Mouse (Mus musculus) hindbrain, embryonic 15.5 days (tissue): Measurements from ENCODE around the gene Sfxn5. TPM values are rescaled to one million over a fixed set of nuclear protein-coding genes. Genes with fewer than 3 reads are reported as not detected.

Experiments
- ATAC-seq: fragments of 200-750 bp; cut with Nextera tagmentation; 2 replicates; pipeline ENCODE4 v1.8.0; 2017; ENCODE audit warnings: low read depth, moderate number of reproducible peaks, moderate TSS enrichment; ENCODE audit not compliant: low FRiP score
- H3K27ac ChIP-seq: fragments of 300-500 bp; sonication (generic); replicated peaks from 2 replicates; pipeline ENCODE4 v1.5.1; 2015; ENCODE audit warnings: mild to moderate bottlenecking, inconsistent platforms
- H3K27me3 ChIP-seq: fragments of 300-500 bp; sonication (generic); 2 replicates; pipeline ENCODE4 v1.6.1; 2015; ENCODE audit warnings: control low read depth, inconsistent platforms
- H3K36me3 ChIP-seq: fragments of 300-500 bp; sonication (generic); 2 replicates; pipeline ENCODE4 v1.6.1; 2015; ENCODE audit warnings: control low read depth, inconsistent platforms
- H3K4me1 ChIP-seq: fragments of 300-500 bp; sonication (generic); replicated peaks from 2 replicates; pipeline ENCODE4 v1.6.1; 2015; ENCODE audit warnings: control low read depth, inconsistent platforms
- H3K4me2 ChIP-seq: fragments of 300-500 bp; sonication (generic); 2 replicates; pipeline ENCODE4 v1.6.1; 2015; ENCODE audit warnings: moderate library complexity, mild to moderate bottlenecking, inconsistent platforms
- H3K4me3 ChIP-seq: fragments of 300-500 bp; sonication (generic); 2 replicates; pipeline ENCODE4 v1.5.1; 2015; ENCODE audit warnings: mild to moderate bottlenecking, inconsistent platforms
- H3K9ac ChIP-seq: fragments of 300-500 bp; sonication (generic); 2 replicates; pipeline ENCODE4 v1.6.1; 2015; ENCODE audit warnings: inconsistent platforms
- H3K9me3 ChIP-seq: fragments of 300-500 bp; sonication (generic); 2 replicates; pipeline ENCODE4 v1.6.1; 2016; ENCODE audit warnings: control low read depth, inconsistent platforms
- WGBS: fragments of 180-500 bp; shearing (Covaris S2); methylation state at CpG from one replicate; pipeline ENCODE4 v1.1.7; 2015; 5-methylcytosine and 5-hydroxymethylcytosine counted together
- polyA plus RNA-seq: library from polyadenylated mRNA; unstranded; fragments of >200 nt; fragmentation: Nextera tagmentation; extraction: Ambion mirVana; gene quantifications from 2 replicates; pipeline ENCODE4 v1.2.1, GENCODE M21; 2015

The Sfxn5 gene
- polyA plus RNA-seq, 1 experiment from 2014 or later = 43.1 TPM

DNA sequence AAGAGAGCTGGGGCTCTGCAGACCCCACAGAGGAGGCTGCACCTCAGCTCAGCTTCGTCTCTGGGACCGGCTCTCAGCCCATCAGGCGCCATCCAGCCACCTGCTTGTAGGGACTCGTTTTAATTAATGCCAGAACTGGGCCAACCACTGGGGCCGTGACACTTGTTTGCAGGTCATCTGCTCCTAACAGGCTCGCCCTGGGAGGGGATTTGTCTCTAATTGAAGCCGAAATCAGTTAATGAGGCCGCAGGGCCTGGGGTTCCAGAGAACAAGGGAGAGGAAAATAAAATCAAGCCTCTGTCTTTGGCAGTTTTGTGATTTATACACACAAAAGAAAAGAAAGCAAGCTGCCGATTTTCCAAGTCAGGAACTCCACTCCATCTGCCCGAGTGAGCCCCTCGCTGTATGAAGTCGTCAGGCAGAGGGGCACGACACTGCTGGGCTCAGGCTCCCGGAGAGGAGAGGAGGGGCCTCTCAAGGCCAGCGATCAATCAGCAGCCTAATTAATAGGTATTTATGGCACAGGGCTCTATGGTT lies 68.2 kb downstream of the Sfxn5 start:
- peak; percentile 58; the same call in 1 of the 2 replicates for ATAC-seq
- Histone ChIP-seq H3K9me3 (no peaks in the 10 kb centered on the region), H3K27ac (no peak overlapping the region), H3K36me3 (no peaks in the 10 kb centered on the region), H3K27me3 (0 out of 2 replicates have a peak, but pooled peaks cover 3% of the 10 kb centered on the region), H3K9ac (no peak overlapping the region), H3K4me2 (no peak overlapping the region), H3K4me1 (peaks cover 19% of the 10 kb centered on the region), H3K4me3 (no peak overlapping the region)
- WGBS = 10% methylated on average over 15 of the region's 15 CpGs

DNA sequence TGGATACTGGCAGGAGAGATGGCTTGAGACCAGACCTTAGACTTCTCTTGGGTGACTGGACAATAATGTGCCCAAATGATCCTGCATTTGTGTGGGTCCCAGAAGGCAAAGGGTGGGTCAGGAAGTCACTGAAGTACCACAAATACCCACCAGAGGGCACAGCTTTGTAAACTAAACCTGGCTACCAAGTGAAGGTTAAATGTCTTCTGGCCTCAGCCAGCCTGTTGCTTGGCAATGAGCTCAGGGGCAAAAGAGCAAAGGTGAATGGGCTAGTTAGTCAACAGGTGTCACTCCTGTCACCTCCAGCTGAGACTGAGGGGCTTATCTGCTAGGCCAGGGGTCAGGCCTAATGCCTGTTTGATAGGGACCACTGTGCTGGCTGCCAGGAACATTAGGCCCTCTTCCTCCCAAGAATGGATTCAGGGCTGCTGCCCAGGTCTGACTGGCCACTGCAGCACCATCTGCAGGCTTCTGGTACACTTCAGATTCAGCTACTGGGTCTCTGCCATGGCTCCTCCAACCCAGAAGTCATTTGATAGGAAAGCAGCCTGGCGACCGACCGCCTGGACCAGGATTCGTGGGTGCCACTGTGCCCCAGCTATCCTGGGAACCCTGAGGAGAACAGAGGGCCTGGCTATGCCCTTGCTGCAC lies 70.2 kb downstream of the Sfxn5 start:
- Histone ChIP-seq H3K27me3 (0 out of 2 replicates have a peak, but pooled peaks cover 3% of the 10 kb centered on the region), H3K9me3 (no peaks in the 10 kb centered on the region), H3K27ac (no peak overlapping the region), H3K9ac (no peak overlapping the region), H3K36me3 (no peaks in the 10 kb centered on the region), H3K4me1 (peaks cover 29% of the 10 kb centered on the region), H3K4me2 (no peak overlapping the region), H3K4me3 (no peak overlapping the region)
- ATAC-seq = no peak
- 89% methylated on average over 4 of the region's 4 CpGs for WGBS

DNA sequence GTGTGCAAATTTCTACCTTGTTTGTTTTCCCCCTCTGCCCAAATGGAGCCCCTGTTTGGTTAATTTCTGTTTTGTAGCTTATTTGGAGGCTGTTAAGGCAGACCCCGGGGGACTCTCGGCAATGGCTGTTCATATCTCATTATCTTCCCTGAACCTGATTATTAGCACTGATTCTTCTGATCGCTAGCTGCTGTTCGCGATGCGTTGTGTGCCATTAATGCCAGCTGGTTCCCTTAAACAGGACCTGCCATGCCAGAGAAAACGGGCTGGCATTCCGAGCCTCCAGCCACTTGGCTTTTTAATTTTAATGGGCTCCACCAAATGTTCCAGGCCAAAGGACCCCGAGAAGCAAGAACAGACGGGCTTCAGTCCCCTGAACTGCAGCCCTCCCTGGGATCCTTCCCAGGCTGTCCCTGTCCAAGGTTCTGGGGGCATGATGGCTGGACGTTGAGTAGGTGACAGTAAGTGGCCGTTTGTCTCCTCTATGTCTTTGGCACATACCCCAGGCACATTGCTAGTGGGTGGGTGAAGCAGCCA lies 74.1 kb downstream of the Sfxn5 start:
- no peak for ATAC-seq

DNA sequence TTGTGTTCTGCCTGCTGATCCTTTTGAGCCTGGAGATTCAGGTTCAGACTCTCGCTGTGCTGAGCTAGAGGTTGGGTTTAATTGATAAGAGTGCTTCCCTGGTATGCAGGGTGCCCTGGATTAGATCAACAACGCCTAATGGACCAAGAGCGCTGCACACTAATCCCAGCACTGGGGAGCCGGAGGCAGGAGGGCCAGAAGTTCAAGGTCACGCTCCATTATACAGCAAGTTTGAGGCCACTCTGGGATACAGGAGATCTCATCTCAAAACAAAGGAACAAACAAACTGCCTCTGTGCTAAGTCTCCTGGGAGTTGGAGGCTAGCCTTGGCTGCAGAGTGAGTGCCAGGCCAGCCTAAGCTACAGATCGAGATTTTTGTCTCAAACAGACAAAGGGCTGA lies 77.6 kb downstream of the Sfxn5 start:
- Histone ChIP-seq H3K4me2 (no peak overlapping the region), H3K27me3 (no peaks in the 10 kb centered on the region), H3K4me3 (no peak overlapping the region), H3K4me1 (peaks cover 18% of the 10 kb centered on the region; the same call in 1 of the 2 replicates), H3K27ac (no peak overlapping the region), H3K36me3 (no peaks in the 10 kb centered on the region), H3K9me3 (no peaks in the 10 kb centered on the region), H3K9ac (no peak overlapping the region)
- WGBS = 82% methylated on average over 6 of the region's 6 CpGs
- ATAC-seq = no peak

More for the DNA sequence above, 74.1 kb downstream of the Sfxn5 start:
- H3K4me2 ChIP-seq = no peak overlapping the region
- WGBS = 51% methylated on average over 12 of the region's 12 CpGs
- H3K27me3 ChIP-seq = no peaks in the 10 kb centered on the region
- H3K9me3 ChIP-seq = no peaks in the 10 kb centered on the region
- H3K27ac ChIP-seq = 0 out of 2 replicates have a peak overlapping the region, but pooled peaks have one; percentile 3
- no peak overlapping the region for H3K4me3 ChIP-seq
- H3K36me3 ChIP-seq = no peaks in the 10 kb centered on the region
- no peak overlapping the region for H3K9ac ChIP-seq
- peaks cover 10% of the 10 kb centered on the region; the same call in 1 of the 2 replicates for H3K4me1 ChIP-seq

DNA sequence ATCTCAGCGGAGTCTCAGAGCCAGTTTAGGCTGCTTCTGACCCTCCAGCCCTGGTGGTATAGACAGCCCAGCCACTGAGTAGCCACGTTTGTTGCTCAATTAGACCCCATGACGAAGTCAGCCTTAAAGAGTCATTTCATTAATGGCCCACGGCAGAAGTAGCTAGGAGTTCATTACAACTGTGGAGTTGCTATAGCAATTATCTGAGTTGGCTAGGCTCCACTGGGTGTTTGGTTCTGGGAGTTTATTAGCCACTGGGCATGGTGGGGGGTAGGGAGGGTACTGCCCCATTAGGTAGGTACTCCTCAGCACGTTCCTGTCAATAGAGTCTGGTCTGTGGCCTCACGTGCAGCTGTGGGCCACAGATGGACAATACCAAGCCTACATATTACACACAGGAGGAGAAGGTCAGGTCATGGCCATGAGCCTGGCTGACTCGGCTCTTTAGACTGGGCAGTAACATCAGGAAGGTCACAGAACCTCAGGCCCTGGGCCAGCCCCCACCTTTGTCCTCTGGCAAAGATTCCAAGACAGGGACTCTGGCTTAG lies 79.2 kb downstream of the Sfxn5 start:
- Histone ChIP-seq H3K4me1 (peaks cover 14% of the 10 kb centered on the region; the same call in 1 of the 2 replicates), H3K4me2 (no peak overlapping the region), H3K27me3 (no peaks in the 10 kb centered on the region), H3K4me3 (no peak overlapping the region), H3K9ac (no peak overlapping the region), H3K27ac (no peak overlapping the region), H3K36me3 (no peaks in the 10 kb centered on the region), H3K9me3 (no peaks in the 10 kb centered on the region)
- 0 out of 2 replicates have a peak, but pooled peaks have one; percentile 40 for ATAC-seq
- 49% methylated on average over 7 of the region's 7 CpGs for WGBS

DNA sequence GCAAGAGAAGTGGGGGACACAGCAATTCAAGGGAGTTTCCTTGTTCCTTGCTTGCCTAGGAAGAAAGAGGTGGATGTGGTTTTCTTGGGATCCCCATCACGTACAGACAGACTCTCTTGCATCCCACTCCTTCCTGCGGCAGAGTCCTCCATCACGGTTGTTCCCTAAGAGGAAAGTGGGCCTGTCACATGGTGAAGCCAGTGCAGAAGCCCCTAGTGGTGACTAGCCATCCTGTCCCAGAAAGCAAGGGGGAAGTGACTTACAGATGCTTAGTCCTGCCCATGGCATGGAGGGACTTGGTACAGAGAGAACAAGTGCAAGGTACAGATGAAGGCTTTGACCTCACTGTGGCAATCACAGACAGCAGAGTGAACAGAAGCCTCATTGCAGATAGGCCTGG lies 79.9 kb downstream of the Sfxn5 start:
- WGBS = 78% methylated on average over 3 of the region's 3 CpGs
- Histone ChIP-seq H3K9me3 (no peaks in the 10 kb centered on the region), H3K27me3 (no peaks in the 10 kb centered on the region), H3K36me3 (no peaks in the 10 kb centered on the region), H3K4me2 (no peak overlapping the region), H3K4me1 (0 out of 2 replicates have a peak, but pooled peaks cover 8% of the 10 kb centered on the region), H3K9ac (no peak overlapping the region), H3K27ac (no peak overlapping the region), H3K4me3 (no peak overlapping the region)
- ATAC-seq = no peak

DNA sequence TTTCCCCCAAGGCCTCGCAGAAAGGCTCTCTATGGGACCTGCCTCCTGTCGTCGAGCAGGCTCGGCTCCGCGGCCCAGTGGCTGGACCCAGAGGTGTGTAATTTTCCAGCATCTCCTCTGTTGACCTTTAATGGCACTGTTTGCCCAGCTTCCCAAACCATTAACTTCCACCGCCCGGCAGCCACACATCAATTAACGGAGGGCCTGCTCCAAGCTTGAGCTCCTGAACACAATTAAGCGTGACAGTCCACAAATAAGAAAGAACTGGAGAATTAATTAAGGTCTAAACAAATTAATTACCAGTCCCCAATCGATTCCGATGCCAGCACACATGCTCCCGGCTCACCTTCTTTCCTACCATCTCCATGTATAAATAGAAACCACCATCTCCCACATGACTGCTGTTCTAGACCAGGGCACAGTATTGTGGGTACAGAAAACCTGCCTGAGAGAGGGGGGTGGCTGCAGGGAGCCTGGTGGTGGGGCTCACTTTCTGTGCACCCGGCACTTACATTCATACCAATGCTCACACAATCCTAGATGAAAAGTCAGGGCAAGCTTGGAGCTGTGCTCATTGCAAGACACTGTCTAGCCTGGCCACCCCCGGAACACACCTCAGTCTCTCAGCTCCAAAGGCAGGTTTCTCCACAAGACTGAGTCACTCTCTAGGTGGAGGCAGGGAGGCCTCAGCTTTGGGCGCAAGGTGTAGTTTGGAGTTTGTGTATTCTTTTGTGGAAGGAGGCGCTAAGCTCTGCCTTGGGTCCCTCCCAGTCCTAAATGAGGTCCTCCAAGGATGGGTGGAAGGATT lies 80.8 kb downstream of the Sfxn5 start:
- Histone ChIP-seq H3K4me2 (no peak overlapping the region), H3K4me3 (no peak overlapping the region), H3K4me1 (0 out of 2 replicates have a peak, but pooled peaks cover 8% of the 10 kb centered on the region), H3K9me3 (no peaks in the 10 kb centered on the region), H3K27me3 (no peaks in the 10 kb centered on the region), H3K36me3 (no peaks in the 10 kb centered on the region), H3K27ac (no peak overlapping the region), H3K9ac (no peak overlapping the region)
- 0 out of 2 replicates have a peak, but pooled peaks have one; percentile 31 for ATAC-seq
- 48% methylated on average over 17 of the region's 17 CpGs for WGBS

DNA sequence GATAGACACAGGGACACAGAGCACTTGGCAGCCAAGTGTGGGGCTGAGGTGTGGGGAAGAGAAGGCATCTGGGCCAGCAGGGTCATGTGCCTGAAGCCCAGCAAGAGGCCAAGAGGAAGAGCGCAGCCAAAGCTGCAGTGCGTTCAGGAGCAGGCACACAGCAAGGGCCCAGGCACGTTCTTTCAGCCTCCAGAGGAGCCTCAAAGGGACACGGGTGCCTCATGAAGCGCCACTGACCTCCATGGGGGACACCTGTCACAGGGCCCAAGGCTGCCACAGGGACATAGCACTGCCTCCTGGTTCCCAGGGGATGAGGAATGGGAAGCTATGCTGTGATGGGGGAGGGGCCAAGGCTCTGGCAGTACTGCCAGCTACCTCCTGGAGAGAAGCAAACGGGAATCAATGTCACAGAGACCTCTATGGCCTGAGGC lies 82.4 kb downstream of the Sfxn5 start:
- ATAC-seq = no peak
- H3K27ac ChIP-seq = no peak overlapping the region
- no peaks in the 10 kb centered on the region for H3K27me3 ChIP-seq
- no peaks in the 10 kb centered on the region for H3K9me3 ChIP-seq
- WGBS = 47% methylated on average over 6 of the region's 6 CpGs
- H3K36me3 ChIP-seq = no peaks in the 10 kb centered on the region
- 0 out of 2 replicates have a peak, but pooled peaks cover 8% of the 10 kb centered on the region for H3K4me1 ChIP-seq
- H3K9ac ChIP-seq = no peak overlapping the region
- no peak overlapping the region for H3K4me2 ChIP-seq
- H3K4me3 ChIP-seq = no peak overlapping the region

DNA sequence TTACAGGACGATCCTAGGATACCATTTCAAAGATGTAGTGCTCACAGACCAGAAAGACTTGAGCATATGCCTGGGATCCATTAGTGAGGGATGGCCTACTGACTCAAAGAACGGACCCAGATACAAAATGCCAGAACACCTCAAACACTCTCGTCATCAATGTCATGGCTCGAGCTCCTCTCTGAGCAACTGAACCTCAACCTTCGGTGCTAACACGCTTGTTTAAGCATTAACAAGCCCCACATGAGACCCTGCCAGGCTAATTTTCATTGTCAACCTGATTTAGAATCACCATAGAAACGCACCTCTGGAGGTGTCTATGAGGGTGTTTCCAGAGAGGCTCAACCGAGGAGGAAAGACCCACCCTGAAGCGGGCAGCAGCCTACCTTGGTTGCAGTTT lies 83.4 kb downstream of the Sfxn5 start:
- H3K27me3 ChIP-seq = no peaks in the 10 kb centered on the region
- no peaks in the 10 kb centered on the region for H3K9me3 ChIP-seq
- ATAC-seq = no peak
- WGBS = 72% methylated on average over 9 of the region's 9 CpGs
- H3K4me1 ChIP-seq = 0 out of 2 replicates have a peak, but pooled peaks cover 8% of the 10 kb centered on the region
- no peak overlapping the region for H3K27ac ChIP-seq
- H3K36me3 ChIP-seq = no peaks in the 10 kb centered on the region
- no peak overlapping the region for H3K4me2 ChIP-seq
- no peak overlapping the region for H3K9ac ChIP-seq
- H3K4me3 ChIP-seq = no peak overlapping the region

DNA sequence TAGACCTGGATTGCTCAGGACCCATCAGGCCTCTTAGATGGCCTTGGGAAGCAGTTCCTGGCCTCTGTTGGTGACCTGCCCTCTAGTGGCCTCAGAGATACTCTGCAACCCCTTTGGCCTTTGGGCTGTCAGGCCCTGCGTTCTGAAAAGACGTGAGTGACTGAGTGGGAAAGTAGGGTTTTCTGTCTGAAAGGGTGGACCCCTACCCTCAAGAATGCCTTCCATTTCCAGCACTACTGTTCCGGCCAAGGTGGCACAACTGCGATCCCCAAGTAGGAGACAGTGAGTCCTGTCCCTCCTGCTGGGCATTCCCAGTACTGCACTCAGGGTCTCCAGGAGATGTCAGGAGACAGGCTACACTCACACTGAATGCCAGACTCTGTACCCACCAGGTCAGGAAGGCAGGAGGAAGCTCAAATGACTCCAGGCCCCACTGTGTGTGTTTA lies 94.2 kb downstream of the Sfxn5 start:
- WGBS = 22% methylated on average over 4 of the region's 4 CpGs
- Histone ChIP-seq H3K27ac (no peak overlapping the region), H3K9me3 (no peaks in the 10 kb centered on the region), H3K4me1 (0 out of 2 replicates have a peak, but pooled peaks cover 3% of the 10 kb centered on the region), H3K9ac (no peak overlapping the region), H3K36me3 (no peaks in the 10 kb centered on the region), H3K4me2 (no peak overlapping the region), H3K4me3 (no peak overlapping the region), H3K27me3 (no peaks in the 10 kb centered on the region)
- ATAC-seq = no peak

DNA sequence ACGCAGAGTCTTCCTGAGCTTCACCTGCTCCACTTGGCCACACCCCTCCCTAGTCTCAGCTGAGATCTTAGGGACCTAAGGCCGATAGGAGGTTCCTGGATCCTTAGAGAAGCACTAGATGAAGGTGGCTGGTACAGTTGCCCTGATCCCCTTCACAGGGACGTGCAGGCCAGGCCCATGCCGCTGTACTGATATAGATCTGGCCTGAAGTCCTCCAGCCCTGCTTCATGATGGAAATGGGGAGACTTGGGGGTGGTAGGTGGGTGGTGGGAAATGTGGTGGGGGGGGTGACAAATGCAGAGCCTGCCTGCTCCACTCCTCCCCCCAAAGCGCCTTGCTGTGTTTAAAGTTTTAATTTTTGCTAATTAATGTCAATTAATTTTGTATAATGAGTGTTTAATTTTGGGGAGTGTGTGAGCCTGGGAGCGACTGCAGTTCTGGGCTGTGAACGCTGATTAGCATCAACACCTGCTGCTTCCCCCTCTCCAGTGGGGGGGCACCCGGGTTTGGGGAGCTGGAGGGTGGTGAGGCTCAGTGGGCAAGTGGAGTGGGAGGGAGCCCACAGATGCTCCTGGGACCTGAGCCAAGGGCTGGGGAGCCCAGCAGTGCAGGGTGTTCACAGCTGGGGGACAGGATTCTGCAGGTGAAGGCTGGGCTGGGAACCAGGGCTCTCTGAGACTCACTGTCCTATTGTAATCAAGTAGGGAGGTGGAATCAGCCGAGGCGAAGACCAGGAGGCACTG lies 95.5 kb downstream of the Sfxn5 start:
- Histone ChIP-seq H3K27me3 (no peaks in the 10 kb centered on the region), H3K36me3 (no peaks in the 10 kb centered on the region), H3K4me1 (0 out of 2 replicates have a peak, but pooled peaks cover 3% of the 10 kb centered on the region), H3K9me3 (no peaks in the 10 kb centered on the region), H3K9ac (no peak overlapping the region), H3K27ac (no peak overlapping the region), H3K4me2 (no peak overlapping the region), H3K4me3 (no peak overlapping the region)
- no peak for ATAC-seq
- WGBS = 55% methylated on average over 10 of the region's 10 CpGs
